Comparison of ENCODE assay signal across 8 mouse cellular contexts in genomic region chr5:20881915-20882800, GRCm38 (mm10). TPM values are rescaled to one million over a fixed set of nuclear protein-coding genes. Genes with fewer than 3 reads are reported as not detected.
DNase-seq lines count a peak whose midpoint lies in the region; ATAC-seq and TF ChIP-seq lines count a peak whose summit lies in the region.

Phtf2 (minus strand) TSS chr5:20882124.
Tmem60 (plus strand) TSS chr5:20882191.

- under 1% methylated on average over 92 of the region's 94 CpGs for WGBS in heart, embryonic 12.5 days
- WGBS in kidney, postnatal 0 days = under 1% methylated on average over 94 of the region's 94 CpGs
- WGBS in liver, embryonic 11.5 days = under 1% methylated on average over 88 of the region's 94 CpGs
- WGBS in stomach, embryonic 14.5 days = under 1% methylated on average over 85 of the region's 94 CpGs

- ATAC-seq in erythroid progenitor cell, adult 5-6 weeks (replicated peaks; ENCODE audit: low FRiP score, poor library complexity, severe bottlenecking) = peak; percentile 88
- ATAC-seq in heart, embryonic 12.5 days (ENCODE audit: insufficient number of reproducible peaks, low FRiP score) = peak; percentile 99
- ATAC-seq in kidney, postnatal 0 days (replicated peaks; ENCODE audit: low FRiP score, low read depth) = peak; percentile 98
- ATAC-seq in liver, embryonic 11.5 days (replicated peaks; ENCODE audit: low FRiP score) = peak; percentile 97
- ATAC-seq in stomach, embryonic 14.5 days (ENCODE audit: insufficient number of reproducible peaks, insufficient read depth, low FRiP score, low read depth) = peak; percentile 99

- no peak for TF ChIP-seq CTCF in kidney, postnatal 0 days (IDR thresholded peaks at IDR 0.05; ENCODE audit: low read depth)

- DNase-seq in CD4-positive helper T cell, adult 2 months (ENCODE audit: low read depth, low spot score) = peak; percentile 99
- peak; percentile 99 for DNase-seq in brain, embryonic 18.5 days (ENCODE audit: low read depth, low spot score)
- peak; percentile 99 for DNase-seq in kidney, postnatal 0 days (ENCODE audit: low spot score)
- DNase-seq in liver, embryonic 11.5 days (ENCODE audit: low spot score) = peak; percentile 97
- peak; percentile 99 for DNase-seq in naive thymus-derived CD4-positive, alpha-beta T cell, adult 2 months (ENCODE audit: low read depth)

- H3K4me3 ChIP-seq in heart, embryonic 12.5 days = peak within 1 kb of the TSS; percentile 93
- peak within 1 kb of the TSS; percentile 92 for H3K4me3 ChIP-seq in kidney, postnatal 0 days (replicated peaks; ENCODE audit: low read depth, low read length)
- H3K4me3 ChIP-seq in liver, embryonic 11.5 days (ENCODE audit: low read depth, low read length) = peak within 1 kb of the TSS; percentile 92
- peak within 1 kb of the TSS; percentile 46 for H3K4me3 ChIP-seq in stomach, embryonic 14.5 days (ENCODE audit: low read depth, low read length)

- H3K4me1 ChIP-seq in heart, embryonic 12.5 days (replicated peaks) = peaks cover 29% of the 10 kb centered on the region
- H3K4me1 ChIP-seq in kidney, postnatal 0 days (replicated peaks; ENCODE audit: insufficient read depth, low read length) = peaks cover 8% of the 10 kb centered on the region; the same call in 1 of the 2 replicates
- H3K4me1 ChIP-seq in liver, embryonic 11.5 days (replicated peaks; ENCODE audit: control insufficient read depth, insufficient read depth, low read length) = peaks cover 22% of the 10 kb centered on the region
- peaks cover 15% of the 10 kb centered on the region for H3K4me1 ChIP-seq in stomach, embryonic 14.5 days (ENCODE audit: control insufficient read depth, insufficient read depth, low read length)

- H3K9ac ChIP-seq in heart, embryonic 12.5 days = peak within 1 kb of the TSS; percentile 91
- H3K9ac ChIP-seq in kidney, postnatal 0 days (ENCODE audit: low read depth, low read length) = peak within 1 kb of the TSS; percentile 85
- peak within 1 kb of the TSS; percentile 93 for H3K9ac ChIP-seq in liver, embryonic 11.5 days (ENCODE audit: low read depth, low read length)
- peak within 1 kb of the TSS; percentile 65 for H3K9ac ChIP-seq in stomach, embryonic 14.5 days (replicated peaks; ENCODE audit: low read depth, low read length)

- no peaks in the 10 kb centered on the region for H3K9me3 ChIP-seq in heart, embryonic 12.5 days (replicated peaks)
- H3K9me3 ChIP-seq in kidney, postnatal 0 days (replicated peaks; ENCODE audit: low read length) = no peaks in the 10 kb centered on the region
- H3K9me3 ChIP-seq in liver, embryonic 11.5 days (ENCODE audit: control insufficient read depth, low read length) = no peaks in the 10 kb centered on the region
- no peaks in the 10 kb centered on the region for H3K9me3 ChIP-seq in stomach, embryonic 14.5 days (ENCODE audit: control insufficient read depth, low read depth, low read length)

- no peaks in the 10 kb centered on the region for H3K27me3 ChIP-seq in heart, embryonic 12.5 days (replicated peaks)
- no peaks in the 10 kb centered on the region for H3K27me3 ChIP-seq in kidney, postnatal 0 days (ENCODE audit: insufficient read depth, low read length)
- no peaks in the 10 kb centered on the region for H3K27me3 ChIP-seq in liver, embryonic 11.5 days (replicated peaks; ENCODE audit: control insufficient read depth, insufficient read depth, low read length)
- H3K27me3 ChIP-seq in stomach, embryonic 14.5 days (ENCODE audit: control insufficient read depth, insufficient read depth, low read length) = no peaks in the 10 kb centered on the region

- H3K27ac ChIP-seq in heart, embryonic 12.5 days (ENCODE audit: poor library complexity, severe bottlenecking) = peak within 1 kb of the TSS; percentile 96
- H3K27ac ChIP-seq in kidney, postnatal 0 days = peak within 1 kb of the TSS; percentile 96
- H3K27ac ChIP-seq in liver, embryonic 11.5 days (ENCODE audit: low read depth, low read length) = peak within 1 kb of the TSS; percentile 95
- H3K27ac ChIP-seq in stomach, embryonic 14.5 days (ENCODE audit: low read length) = peak within 1 kb of the TSS; percentile 91

- peak within 1 kb of the TSS; percentile 84 for H3K4me2 ChIP-seq in heart, embryonic 12.5 days
- H3K4me2 ChIP-seq in kidney, postnatal 0 days (ENCODE audit: low read length) = peak within 1 kb of the TSS; percentile 80
- H3K4me2 ChIP-seq in liver, embryonic 11.5 days = peak within 1 kb of the TSS; percentile 71
- peak within 1 kb of the TSS; percentile 66 for H3K4me2 ChIP-seq in stomach, embryonic 14.5 days (replicated peaks; ENCODE audit: low read depth, low read length)

- H3K36me3 ChIP-seq in heart, embryonic 12.5 days = peaks cover 15% of the 10 kb centered on the region
- no peaks in the 10 kb centered on the region for H3K36me3 ChIP-seq in kidney, postnatal 0 days (ENCODE audit: insufficient read depth, low read length)
- H3K36me3 ChIP-seq in liver, embryonic 11.5 days (ENCODE audit: control insufficient read depth, insufficient read depth, low read length) = peaks cover 3% of the 10 kb centered on the region; the same call in 1 of the 2 replicates
- peaks cover 2% of the 10 kb centered on the region; the same call in 1 of the 2 replicates for H3K36me3 ChIP-seq in stomach, embryonic 14.5 days (ENCODE audit: control insufficient read depth, insufficient read depth, low read length)

RNA-seq across cellular contexts. Expression of gene Phtf2, which starts in this region (rescaled TPM):
- total RNA-seq in erythroid progenitor cell, adult 5-6 weeks (2015; ENCODE audit: low replicate concordance) = 20.2 and 23.9 TPM in 2 replicates
- 16.3 and 17.9 TPM in 2 replicates for total RNA-seq in erythroid progenitor cell, adult 5-6 weeks (2017; ENCODE audit: low replicate concordance)
- 45.1 and 47.4 TPM in 2 replicates for polyA plus RNA-seq in heart, embryonic 12.5 days (2016; fragmentation: Nextera tagmentation; extraction: Ambion mirVana)
- polyA plus RNA-seq in kidney, postnatal 0 days (2015; fragmentation: Nextera tagmentation; extraction: Ambion mirVana) = 8.4 and 8.5 TPM in 2 replicates
- polyA plus RNA-seq in liver, embryonic 11.5 days (2014; fragmentation: Nextera tagmentation; extraction: Ambion mirVana) = 17.0 and 18.2 TPM in 2 replicates
- 14.9 and 16.5 TPM in 2 replicates for polyA plus RNA-seq in stomach, embryonic 14.5 days (2014; fragmentation: Nextera tagmentation; extraction: Ambion mirVana)

RNA-seq across cellular contexts. Expression of gene Tmem60, which starts in this region (rescaled TPM):
- 53.7 and 79.6 TPM in 2 replicates for total RNA-seq in erythroid progenitor cell, adult 5-6 weeks (2015; ENCODE audit: low replicate concordance)
- total RNA-seq in erythroid progenitor cell, adult 5-6 weeks (2017; ENCODE audit: low replicate concordance) = 27.4 and 30.8 TPM in 2 replicates
- polyA plus RNA-seq in heart, embryonic 12.5 days (2016; fragmentation: Nextera tagmentation; extraction: Ambion mirVana) = 50.4 and 51.1 TPM in 2 replicates
- 63.4 and 68.7 TPM in 2 replicates for polyA plus RNA-seq in kidney, postnatal 0 days (2015; fragmentation: Nextera tagmentation; extraction: Ambion mirVana)
- 48.0 and 55.4 TPM in 2 replicates for polyA plus RNA-seq in liver, embryonic 11.5 days (2014; fragmentation: Nextera tagmentation; extraction: Ambion mirVana)
- polyA plus RNA-seq in stomach, embryonic 14.5 days (2014; fragmentation: Nextera tagmentation; extraction: Ambion mirVana) = 55.1 and 59.2 TPM in 2 replicates

Comparison
In these comparisons a context has a peak if more than half of its experiments do, and no peak if none do; other contexts are left out.
1. Peak in every context shown above with its lines: DNase-seq, ATAC-seq, H3K4me3 ChIP-seq and H3K27ac ChIP-seq.